Mouse (Mus musculus) embryonic facial prominence, embryonic 13.5 days (tissue): Measurements from ENCODE around the gene Zfp791. TPM values are rescaled to one million over a fixed set of nuclear protein-coding genes. Genes with fewer than 3 reads are reported as not detected.
"Not testable (repeated sequence)": the region's sequence is repeated elsewhere in the genome, so short reads cannot be mapped to it uniquely, and the experiment has no call there.

ENCODE experiments used
- ATAC-seq: fragments of 200-750 bp; cut with Nextera tagmentation; 2 replicates; pipeline ENCODE4 v1.8.0; 2017; ENCODE audit warnings: low read depth; ENCODE audit not compliant: insufficient number of reproducible peaks, insufficient read depth, low FRiP score, low TSS enrichment
- H3K27ac ChIP-seq: fragments of 300-500 bp; sonication (generic); 2 replicates; pipeline ENCODE4 v1.5.1; 2015; ENCODE audit warnings: moderate library complexity, mild to moderate bottlenecking, inconsistent platforms
- H3K27me3 ChIP-seq: fragments of 300-500 bp; sonication (generic); 2 replicates; pipeline ENCODE4 v1.6.1; 2015; ENCODE audit warnings: mild to moderate bottlenecking, inconsistent platforms
- H3K36me3 ChIP-seq: fragments of 300-500 bp; sonication (generic); 2 replicates; pipeline ENCODE4 v1.6.1; 2015; ENCODE audit warnings: mild to moderate bottlenecking, inconsistent platforms
- H3K4me1 ChIP-seq: fragments of 300-500 bp; sonication (generic); 2 replicates; pipeline ENCODE4 v1.6.1; 2015; ENCODE audit warnings: inconsistent platforms
- H3K4me2 ChIP-seq: fragments of 300-500 bp; sonication (generic); 2 replicates; pipeline ENCODE4 v1.6.1; 2015; ENCODE audit warnings: moderate library complexity, mild to moderate bottlenecking, inconsistent platforms
- H3K4me3 ChIP-seq: fragments of 300-500 bp; sonication (generic); 2 replicates; pipeline ENCODE4 v1.5.1; 2015; ENCODE audit warnings: mild to moderate bottlenecking, inconsistent platforms
- H3K9ac ChIP-seq: fragments of 300-500 bp; sonication (generic); 2 replicates; pipeline ENCODE4 v1.6.1; 2015; ENCODE audit warnings: mild to moderate bottlenecking, inconsistent platforms
- H3K9me3 ChIP-seq: fragments of 300-500 bp; sonication (generic); 2 replicates; pipeline ENCODE4 v1.6.1; 2016; ENCODE audit warnings: inconsistent platforms
- WGBS: fragments of 180-500 bp; shearing (Covaris S2); methylation state at CpG from one replicate; pipeline ENCODE4 v1.1.7; 2015; ENCODE audit warnings: mixed read lengths; 5-methylcytosine and 5-hydroxymethylcytosine counted together
- polyA plus RNA-seq: library from polyadenylated mRNA; unstranded; fragments of >200 nt; fragmentation: Nextera tagmentation; extraction: Ambion mirVana; gene quantifications from 2 replicates; pipeline ENCODE4 v1.2.1, GENCODE M21; 2015

Gene Zfp791
- polyA plus RNA-seq, 1 experiment from 2014 or later: 2.9 TPM

DNA sequence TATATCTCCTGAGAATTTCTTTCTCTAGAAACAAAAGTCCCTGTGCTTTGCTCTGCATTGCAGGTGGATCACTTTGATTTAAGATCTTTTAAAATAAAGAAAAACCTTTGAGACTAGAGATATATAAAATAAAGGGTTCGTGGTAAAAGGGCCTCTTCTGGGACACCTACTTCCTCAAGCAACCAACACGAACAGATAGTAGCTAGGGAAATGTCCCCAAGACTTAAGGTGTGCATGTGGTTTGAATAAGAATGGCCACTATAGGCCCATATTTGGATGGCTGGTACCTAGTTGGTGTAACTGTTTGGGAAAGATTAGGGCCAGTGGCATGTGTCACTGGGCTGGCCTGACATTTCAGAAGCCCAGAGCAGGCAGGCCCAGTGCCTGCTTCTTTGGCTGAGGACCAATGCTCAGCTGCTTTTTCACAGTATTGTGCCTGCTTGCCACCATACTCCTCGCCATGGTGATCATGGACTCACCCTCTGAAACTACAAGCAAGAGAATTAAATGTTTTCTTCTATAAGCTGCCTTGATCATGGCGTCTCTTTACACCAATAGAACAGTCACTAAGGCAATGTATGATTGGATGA is 22.7 kb downstream of the Zfp791 start:
- no peak overlapping the region for H3K4me3 ChIP-seq
- no peak overlapping the region for H3K4me2 ChIP-seq
- no peak overlapping the region for H3K27ac ChIP-seq
- H3K9ac ChIP-seq: no peak overlapping the region
- no peaks in the 10 kb centered on the region for H3K9me3 ChIP-seq
- 86% methylated on average over 4 of the region's 4 CpGs for WGBS
- H3K27me3 ChIP-seq: no peaks in the 10 kb centered on the region
- H3K4me1 ChIP-seq: no peaks in the 10 kb centered on the region
- ATAC-seq: no peak
- H3K36me3 ChIP-seq: peaks cover 38% of the 10 kb centered on the region

DNA sequence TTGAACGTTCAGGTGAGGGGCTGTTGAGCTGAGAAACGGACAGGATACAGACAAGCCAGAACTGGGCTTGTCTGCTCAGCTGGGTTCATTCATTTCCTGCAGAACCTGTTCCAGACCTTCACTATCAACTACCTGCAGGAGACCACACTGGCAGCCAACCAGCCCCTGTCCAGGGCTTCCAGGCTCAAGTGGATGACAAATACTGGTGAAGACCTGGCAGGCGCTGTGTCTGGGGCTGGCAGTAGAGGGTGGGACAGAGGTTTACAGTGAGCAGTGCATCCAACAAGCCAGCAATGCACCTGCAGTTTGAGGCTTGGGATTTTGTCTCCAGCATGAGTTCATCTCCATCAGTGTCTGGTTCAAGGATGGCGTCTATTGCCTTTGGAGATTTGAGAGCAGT is 26.0 kb downstream of the Zfp791 start:
- ATAC-seq: no peak
- peaks cover 60% of the 10 kb centered on the region for H3K36me3 ChIP-seq

DNA sequence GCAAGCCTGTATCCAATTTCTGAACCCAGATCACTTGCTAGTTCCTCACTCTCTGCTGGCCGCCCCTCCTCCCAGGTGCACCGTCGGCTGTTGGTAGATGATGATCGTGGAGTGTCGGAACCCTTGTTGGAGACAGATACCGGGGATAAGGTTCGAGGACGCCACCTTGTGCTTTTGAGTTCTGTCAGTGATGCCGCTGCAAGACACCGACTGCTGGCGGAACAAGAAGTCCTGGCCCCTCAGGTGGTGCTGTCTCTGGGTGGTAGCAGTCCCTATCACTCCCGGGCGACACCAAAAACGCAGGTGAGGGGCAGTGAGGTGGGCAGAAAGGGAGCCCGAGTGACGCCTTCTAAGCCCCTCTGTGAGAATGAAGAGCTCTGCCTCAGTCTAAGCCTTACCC is 26.7 kb downstream of the Zfp791 start:
- H3K36me3 ChIP-seq: peaks cover 64% of the 10 kb centered on the region
- no peak overlapping the region for H3K4me3 ChIP-seq
- no peaks in the 10 kb centered on the region for H3K27me3 ChIP-seq
- H3K4me2 ChIP-seq: no peak overlapping the region
- no peak overlapping the region for H3K9ac ChIP-seq
- 92% methylated on average over 16 of the region's 16 CpGs for WGBS
- ATAC-seq: no peak
- no peak overlapping the region for H3K27ac ChIP-seq
- no peaks in the 10 kb centered on the region for H3K4me1 ChIP-seq
- H3K9me3 ChIP-seq: no peaks in the 10 kb centered on the region

More for the DNA sequence above, 26.0 kb downstream of the Zfp791 start:
- Histone ChIP-seq H3K4me1 (no peaks in the 10 kb centered on the region), H3K4me2 (no peak overlapping the region), H3K27me3 (no peaks in the 10 kb centered on the region), H3K9ac (no peak overlapping the region), H3K27ac (no peak overlapping the region), H3K9me3 (no peaks in the 10 kb centered on the region), H3K4me3 (no peak overlapping the region)
- WGBS: 84% methylated on average over 4 of the region's 4 CpGs

DNA sequence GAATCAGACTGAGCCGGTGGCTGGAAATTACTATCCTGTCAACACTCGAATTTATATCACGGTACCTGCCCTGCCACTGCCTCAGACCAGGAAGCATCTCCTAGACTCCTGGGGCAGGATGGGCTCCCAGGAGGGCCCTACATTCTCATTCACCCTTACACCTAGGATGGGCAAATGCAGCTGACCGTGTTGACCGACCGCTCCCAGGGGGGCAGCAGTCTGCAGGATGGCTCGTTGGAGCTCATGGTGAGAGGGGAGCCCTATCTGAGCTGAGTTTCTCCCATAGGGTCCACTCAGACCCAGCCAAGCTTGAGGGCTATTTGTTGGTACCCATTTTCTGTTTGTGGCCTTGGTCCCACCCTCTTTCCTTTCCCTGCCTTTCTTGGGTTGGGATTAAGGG is 27.3 kb downstream of the Zfp791 start:
- Histone ChIP-seq H3K27me3 (no peaks in the 10 kb centered on the region), H3K4me2 (no peak overlapping the region), H3K9me3 (no peaks in the 10 kb centered on the region), H3K9ac (no peak overlapping the region), H3K4me3 (no peak overlapping the region), H3K27ac (no peak overlapping the region), H3K4me1 (no peaks in the 10 kb centered on the region), H3K36me3 (peaks cover 69% of the 10 kb centered on the region)
- no peak for ATAC-seq
- WGBS: 97% methylated on average over 7 of the region's 7 CpGs

DNA sequence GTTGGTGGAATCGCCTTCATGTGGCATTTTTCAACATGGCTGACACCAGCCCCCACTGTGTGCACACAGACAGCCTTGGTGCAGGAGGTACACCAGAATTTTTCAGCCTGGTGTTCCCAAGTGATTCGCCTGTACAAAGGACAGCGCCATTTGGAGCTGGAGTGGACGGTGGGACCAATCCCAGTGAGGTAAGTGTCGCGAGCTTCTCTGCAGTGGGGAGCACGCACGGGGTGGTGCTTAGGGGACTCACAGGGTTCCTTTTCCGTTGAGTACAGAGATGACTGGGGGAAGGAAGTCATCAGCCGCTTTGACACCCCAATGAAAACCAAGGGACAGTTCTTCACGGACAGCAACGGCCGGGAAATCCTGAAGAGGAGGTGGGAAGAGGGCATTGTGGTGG is 27.8 kb downstream of the Zfp791 start:
- H3K36me3 ChIP-seq: peaks cover 69% of the 10 kb centered on the region
- no peak overlapping the region for H3K9ac ChIP-seq
- WGBS: 95% methylated on average over 13 of the region's 13 CpGs
- no peaks in the 10 kb centered on the region for H3K27me3 ChIP-seq
- no peaks in the 10 kb centered on the region for H3K9me3 ChIP-seq
- H3K27ac ChIP-seq: no peak overlapping the region
- no peak for ATAC-seq
- no peak overlapping the region for H3K4me3 ChIP-seq
- H3K4me1 ChIP-seq: no peaks in the 10 kb centered on the region
- no peak overlapping the region for H3K4me2 ChIP-seq

DNA sequence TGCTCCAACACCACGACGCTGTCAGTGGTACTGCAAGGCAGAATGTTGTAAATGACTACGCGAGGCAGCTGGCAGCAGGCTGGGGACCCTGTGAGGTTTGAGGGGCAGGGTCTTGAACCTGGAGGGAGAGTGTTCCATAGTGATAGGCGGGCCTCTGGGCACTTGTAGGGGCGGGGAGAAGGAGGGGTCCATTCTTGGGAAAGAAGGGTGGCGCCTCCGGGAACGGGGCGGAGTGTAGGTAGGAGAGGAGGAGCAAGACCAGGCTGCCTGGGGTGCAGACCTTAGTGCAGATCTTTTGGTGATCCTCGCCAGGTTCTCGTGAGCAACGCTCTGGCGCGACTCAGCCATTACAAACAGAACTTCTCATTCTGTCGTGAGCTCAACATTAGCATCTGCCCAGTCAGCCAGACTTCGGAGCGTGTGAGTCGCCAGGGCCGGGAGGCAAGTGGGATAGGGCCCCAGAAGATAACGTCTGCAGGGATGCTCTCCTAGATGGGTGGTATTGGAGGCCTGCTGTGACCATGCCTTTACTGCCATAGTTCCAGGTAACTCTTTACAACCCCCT is 31.3 kb downstream of the Zfp791 start:
- 39% methylated on average over 21 of the region's 21 CpGs for WGBS
- Histone ChIP-seq H3K36me3 (peaks cover 76% of the 10 kb centered on the region), H3K9me3 (no peaks in the 10 kb centered on the region), H3K27ac (no peak overlapping the region), H3K4me2 (no peak overlapping the region), H3K9ac (no peak overlapping the region), H3K4me1 (no peaks in the 10 kb centered on the region), H3K27me3 (no peaks in the 10 kb centered on the region), H3K4me3 (no peak overlapping the region)
- ATAC-seq: no peak

DNA sequence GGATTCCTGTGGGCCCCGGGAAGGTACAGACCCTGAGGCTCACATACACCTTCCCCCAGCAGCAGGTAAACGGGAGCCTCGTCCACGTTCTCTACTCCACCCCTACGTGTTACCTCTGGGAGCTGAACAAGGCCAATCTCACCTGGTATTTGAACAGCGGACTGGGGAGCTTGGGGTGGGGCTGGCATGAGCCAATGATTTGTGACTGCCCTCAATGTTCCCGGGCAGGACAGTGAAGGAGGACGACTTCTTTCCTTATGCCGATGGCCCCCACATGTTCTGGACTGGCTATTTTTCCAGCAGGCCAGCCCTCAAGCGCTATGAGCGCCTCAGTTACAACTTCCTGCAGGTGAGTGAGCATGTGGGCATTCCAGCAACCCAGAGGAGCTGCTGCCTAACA is 32.0 kb downstream of the Zfp791 start:
- H3K36me3 ChIP-seq: peaks cover 73% of the 10 kb centered on the region
- H3K4me2 ChIP-seq: no peak overlapping the region
- no peak overlapping the region for H3K27ac ChIP-seq
- H3K27me3 ChIP-seq: no peaks in the 10 kb centered on the region
- no peak overlapping the region for H3K9ac ChIP-seq
- no peaks in the 10 kb centered on the region for H3K9me3 ChIP-seq
- 88% methylated on average over 11 of the region's 11 CpGs for WGBS
- no peak overlapping the region for H3K4me3 ChIP-seq
- ATAC-seq: no peak
- H3K4me1 ChIP-seq: no peaks in the 10 kb centered on the region

DNA sequence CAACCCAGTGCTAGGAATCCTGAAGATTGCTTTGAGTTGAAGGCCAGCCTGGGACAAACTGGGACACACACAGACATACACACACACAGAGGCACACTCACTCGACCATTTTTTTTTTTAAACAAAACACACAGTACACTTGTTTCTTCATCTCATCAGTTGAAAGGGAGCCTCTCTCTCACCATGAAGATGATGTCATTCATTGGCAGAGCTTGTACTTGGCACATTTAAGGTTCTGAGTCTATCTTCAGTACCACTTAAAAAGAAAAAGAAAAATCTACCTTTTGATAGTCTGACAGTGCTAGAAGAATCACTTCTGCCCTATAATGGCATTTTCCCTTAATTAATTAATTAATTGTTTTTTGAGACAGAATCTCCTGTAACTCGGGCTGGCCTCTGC is 34.1 kb downstream of the Zfp791 start:
- no peak for ATAC-seq
- no peak overlapping the region for H3K9ac ChIP-seq
- H3K4me1 ChIP-seq: peaks cover 6% of the 10 kb centered on the region
- H3K36me3 ChIP-seq: peaks cover 69% of the 10 kb centered on the region
- H3K27ac ChIP-seq: no peak overlapping the region
- no peak overlapping the region for H3K4me2 ChIP-seq
- WGBS: 82% methylated on average over 2 of the region's 2 CpGs
- no peak overlapping the region for H3K4me3 ChIP-seq
- H3K9me3 ChIP-seq: no peaks in the 10 kb centered on the region
- H3K27me3 ChIP-seq: no peaks in the 10 kb centered on the region

DNA sequence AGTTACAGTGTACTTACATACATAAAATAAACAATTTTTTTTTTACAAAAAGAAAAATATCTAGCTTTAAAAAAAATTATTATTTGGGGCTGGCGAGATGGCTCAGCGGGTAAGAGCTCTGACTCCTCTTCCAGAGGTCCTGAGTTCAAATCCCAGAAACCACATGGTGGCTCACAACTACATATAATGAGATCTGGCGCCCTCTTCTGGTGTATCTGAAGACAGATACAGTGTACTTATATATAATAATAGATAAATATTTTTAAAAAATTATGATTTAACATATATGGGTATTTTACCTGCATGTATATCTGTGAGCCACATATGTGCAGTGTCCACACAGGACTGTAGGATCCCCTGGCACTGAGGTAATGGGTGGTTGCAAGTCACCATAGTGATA is 36.7 kb downstream of the Zfp791 start:
- Histone ChIP-seq H3K27ac (no peak overlapping the region), H3K9me3 (no peaks in the 10 kb centered on the region), H3K4me2 (no peak overlapping the region), H3K9ac (no peak overlapping the region), H3K36me3 (peaks cover 53% of the 10 kb centered on the region), H3K4me3 (no peak overlapping the region), H3K4me1 (peaks cover 22% of the 10 kb centered on the region), H3K27me3 (no peaks in the 10 kb centered on the region)
- no peak for ATAC-seq
- 73% methylated on average over 3 of the region's 3 CpGs for WGBS

DNA sequence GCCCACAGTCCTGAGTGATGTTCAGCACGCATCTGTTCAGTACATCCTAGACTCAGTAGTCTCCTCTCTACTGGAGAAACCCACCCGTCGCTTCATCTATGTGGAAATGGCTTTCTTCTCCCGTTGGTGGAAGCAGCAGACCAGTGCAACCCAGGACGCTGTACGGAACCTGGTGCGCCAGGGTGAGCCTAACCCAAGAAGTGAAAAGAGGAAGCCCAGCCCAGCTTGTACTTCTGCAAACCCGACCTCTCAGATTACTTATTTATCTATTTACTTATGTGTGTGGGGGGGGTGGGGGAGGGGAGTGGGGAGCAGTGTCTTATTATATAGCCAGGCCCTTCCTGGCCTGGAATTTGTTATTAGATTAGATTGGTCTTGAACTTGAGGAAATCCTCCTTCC is 38.3 kb downstream of the Zfp791 start:
- Histone ChIP-seq H3K9me3 (no peaks in the 10 kb centered on the region), H3K4me3 (no peak overlapping the region), H3K36me3 (peaks cover 46% of the 10 kb centered on the region), H3K4me2 (no peak overlapping the region), H3K9ac (no peak overlapping the region), H3K4me1 (peaks cover 27% of the 10 kb centered on the region), H3K27me3 (no peaks in the 10 kb centered on the region), H3K27ac (no peak overlapping the region)
- no peak for ATAC-seq
- 84% methylated on average over 8 of the region's 8 CpGs for WGBS

DNA sequence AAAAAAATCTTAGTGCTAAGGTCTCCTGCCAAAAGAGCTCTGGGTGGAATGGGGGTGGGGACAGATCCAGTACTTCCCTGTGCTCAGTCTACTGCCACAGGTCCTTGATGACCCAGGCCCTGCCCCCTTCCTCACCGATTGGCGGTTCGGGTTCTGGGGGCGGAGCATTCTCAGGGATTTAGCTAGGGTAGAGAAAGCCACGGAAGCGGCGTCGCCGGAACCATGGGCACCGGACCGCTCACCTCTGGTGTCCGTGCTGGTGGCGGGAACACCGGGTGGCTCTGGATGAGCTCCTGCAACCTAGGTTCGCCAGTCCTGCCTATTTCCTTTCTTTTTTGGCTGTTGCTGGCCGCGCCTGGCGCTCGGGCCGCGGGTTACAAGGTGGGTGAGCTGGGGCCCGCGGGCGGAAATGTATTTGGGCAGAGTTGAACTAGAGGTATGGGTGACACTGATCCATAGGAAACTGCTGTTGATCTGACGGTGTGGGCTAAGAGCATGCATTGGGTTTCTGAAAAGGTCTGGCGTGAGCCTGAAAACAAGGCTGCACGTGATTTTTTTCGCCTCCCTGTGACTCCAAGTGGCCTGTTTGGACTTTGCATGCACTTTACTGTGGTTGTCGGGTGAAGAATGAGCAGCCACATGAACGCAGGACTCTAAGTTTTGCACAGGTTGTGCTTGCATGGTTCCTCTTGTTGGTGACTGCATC is 39.6 kb downstream of the Zfp791 start, which contains the start of gene Man2b1:
Man2b1 (plus strand) TSS at position 163 of the 706 bp plus-strand sequence.
- H3K27ac ChIP-seq: 0 out of 2 replicates have a peak within 1 kb of the TSS, but pooled peaks have one; percentile 0
- H3K4me3 ChIP-seq: peak within 1 kb of the TSS; percentile 68
- ATAC-seq: peak; percentile 84
- H3K9me3 ChIP-seq: no peaks in the 10 kb centered on the region
- peaks cover 31% of the 10 kb centered on the region for H3K4me1 ChIP-seq
- H3K36me3 ChIP-seq: peaks cover 39% of the 10 kb centered on the region
- no peaks in the 10 kb centered on the region for H3K27me3 ChIP-seq
- WGBS: under 1% methylated on average over 30 of the region's 30 CpGs
- peak within 1 kb of the TSS; percentile 77 for H3K9ac ChIP-seq
- peak within 1 kb of the TSS; percentile 90 for H3K4me2 ChIP-seq

DNA sequence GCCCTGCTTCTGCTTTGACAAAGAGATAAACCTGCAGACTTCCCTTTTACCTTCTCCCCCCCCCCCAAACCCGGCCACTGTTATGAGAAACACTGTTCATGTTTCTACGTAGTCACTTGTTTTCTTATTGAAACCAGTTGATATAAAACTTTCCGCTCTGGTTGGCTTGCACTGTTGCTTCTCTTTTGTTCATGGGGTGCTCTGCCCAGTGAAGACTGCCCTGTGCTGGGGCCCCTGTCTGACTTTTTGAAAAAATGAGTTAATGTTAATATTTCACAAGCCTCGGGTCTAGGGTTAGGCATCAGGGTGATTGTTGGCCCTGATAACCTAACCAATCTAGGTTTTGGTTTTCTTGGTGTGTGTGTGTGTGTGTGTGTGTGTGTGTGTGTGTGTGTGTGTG is 40.7 kb downstream of the Zfp791 start:
- 89% methylated on average over 4 of the region's 4 CpGs for WGBS
- H3K27me3 ChIP-seq, H3K9me3 ChIP-seq, H3K9ac ChIP-seq, ATAC-seq, H3K4me2 ChIP-seq, H3K4me3 ChIP-seq, H3K27ac ChIP-seq: not testable (repeated sequence)
- peaks cover 34% of the 10 kb centered on the region for H3K36me3 ChIP-seq
- H3K4me1 ChIP-seq: peaks cover 31% of the 10 kb centered on the region
